Mouse (Mus musculus): ENCODE data around the gene Taar9. TPM values are rescaled to one million over a fixed set of nuclear protein-coding genes. Genes with fewer than 3 reads are reported as not detected.
A peak's percentile ranks its signal among the peaks of the same experiment; 100 is the strongest.
"Not testable (repeated sequence)": the region's sequence is repeated elsewhere in the genome, so short reads cannot be mapped to it uniquely, and the experiment has no call there.

Gene Taar9
- not detected in 2 replicates for polyA plus RNA-seq (2015; fragmentation: Nextera tagmentation; extraction: Ambion mirVana)

DNA sequence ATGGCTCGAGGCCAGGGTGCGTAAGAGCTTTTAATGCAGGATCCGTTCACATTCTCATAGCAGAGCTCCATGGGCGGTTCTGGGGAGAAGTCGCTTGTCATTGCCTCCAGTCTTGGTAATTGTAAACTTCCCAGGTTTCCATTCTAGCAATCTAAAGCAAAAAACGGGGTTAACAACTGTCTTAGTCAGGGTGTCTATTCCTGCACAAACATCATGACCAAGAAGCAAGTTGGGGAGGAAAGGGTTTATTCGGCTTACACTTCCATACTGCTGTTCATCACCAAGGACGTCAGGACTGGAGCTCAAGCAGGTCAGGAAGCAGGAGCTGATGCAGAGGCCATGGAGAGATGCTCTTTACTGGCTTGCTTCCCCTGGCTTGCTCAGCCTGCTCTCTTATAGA, at the start of gene Taar9:
TSS of gene Taar9 (minus strand) at position 101 of the 400 bp plus-strand sequence.
- not testable (repeated sequence) for ATAC-seq; H3K9me3 ChIP-seq (ENCODE audit: control insufficient read depth, low read length); H3K4me1 ChIP-seq (ENCODE audit: control insufficient read depth, insufficient read depth, low read length); H3K27me3 ChIP-seq (replicated peaks; ENCODE audit: control insufficient read depth, insufficient read depth, low read length); H3K36me3 ChIP-seq (ENCODE audit: control insufficient read depth, insufficient read depth, low read length); H3K9ac ChIP-seq (ENCODE audit: low read depth, low read length); H3K4me3 ChIP-seq (ENCODE audit: low read length); H3K4me2 ChIP-seq (ENCODE audit: low read depth, low read length)
- 77% methylated on average over 8 of the region's 8 CpGs for WGBS
- peak within 1 kb of the TSS; percentile 75 for H3K27ac ChIP-seq (ENCODE audit: low read length)

DNA sequence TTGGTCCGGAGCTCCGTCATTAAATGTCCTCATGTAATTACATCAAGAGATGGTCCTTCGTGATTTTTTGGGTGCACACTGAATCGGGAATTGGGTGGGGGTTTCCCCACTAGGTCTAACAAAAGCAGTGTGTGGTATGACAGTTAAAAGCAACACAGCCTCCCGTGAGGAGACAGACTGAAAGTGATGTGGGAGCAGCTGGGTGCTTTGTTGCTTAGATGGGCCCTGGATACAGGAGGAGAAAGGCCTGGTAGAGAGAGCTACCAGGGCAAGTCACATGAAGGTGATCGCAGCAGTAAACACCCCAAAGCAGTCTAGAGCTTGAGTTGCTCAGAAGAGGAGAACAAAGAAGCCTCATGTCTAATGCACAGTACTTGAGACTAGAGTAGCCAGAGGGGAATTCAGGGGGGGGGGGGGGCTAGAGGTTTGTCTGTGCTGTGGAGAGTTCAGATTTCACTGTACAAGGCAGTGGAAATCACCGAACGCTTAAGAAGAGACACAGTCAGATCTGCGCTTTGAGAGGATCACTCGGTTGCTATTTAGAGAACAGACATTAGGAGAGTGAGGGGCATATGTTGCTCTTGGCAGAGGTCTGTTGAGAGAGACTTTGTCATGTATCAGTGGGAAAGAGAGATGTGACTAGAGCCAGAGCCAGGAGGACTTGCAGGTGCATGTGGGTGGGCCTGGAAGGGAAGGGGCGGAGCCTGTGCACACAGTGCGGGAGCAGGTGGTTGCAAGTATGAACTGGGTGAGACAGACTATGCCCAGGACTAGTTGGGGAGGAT, 49.3 kb upstream of the Taar9 start:
- Histone ChIP-seq H3K4me1 (ENCODE audit: control insufficient read depth, insufficient read depth, low read length) (peaks cover 4% of the 10 kb centered on the region; the same call in 1 of the 2 replicates), H3K9me3 (ENCODE audit: control insufficient read depth, low read length) (no peaks in the 10 kb centered on the region), H3K36me3 (ENCODE audit: control insufficient read depth, insufficient read depth, low read length) (peaks cover 16% of the 10 kb centered on the region), H3K4me2 (ENCODE audit: low read depth, low read length) (no peak overlapping the region), H3K27me3 (replicated peaks; ENCODE audit: control insufficient read depth, insufficient read depth, low read length) (no peaks in the 10 kb centered on the region), H3K27ac (ENCODE audit: low read length) (no peak overlapping the region), H3K4me3 (ENCODE audit: low read length) (no peak overlapping the region), H3K9ac (ENCODE audit: low read depth, low read length) (no peak overlapping the region)
- WGBS = 90% methylated on average over 12 of the region's 12 CpGs
- peak; percentile 52 for ATAC-seq

DNA sequence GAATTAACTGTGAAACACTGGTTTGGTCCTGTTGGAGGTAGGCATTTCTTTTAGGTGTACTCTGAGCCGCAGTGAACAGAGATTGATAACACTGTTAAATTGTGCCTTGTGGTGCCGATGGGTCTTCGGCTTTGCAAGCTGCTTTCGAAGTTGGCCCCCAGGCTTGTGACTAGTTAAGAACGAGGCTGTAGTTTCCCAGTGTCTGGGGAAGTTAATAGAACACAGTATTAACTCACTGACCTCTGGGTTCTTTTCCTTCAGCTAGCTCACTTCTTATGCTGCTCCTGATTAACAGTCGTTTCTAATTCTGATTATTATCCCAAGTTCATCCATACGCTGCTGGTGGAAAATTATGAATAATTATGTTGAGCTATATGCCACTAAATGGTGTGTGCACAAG, 40.8 kb upstream of the Taar9 start:
- no peaks in the 10 kb centered on the region for H3K27me3 ChIP-seq (replicated peaks; ENCODE audit: control insufficient read depth, insufficient read depth, low read length)
- no peaks in the 10 kb centered on the region for H3K9me3 ChIP-seq (ENCODE audit: control insufficient read depth, low read length)
- H3K4me2 ChIP-seq (ENCODE audit: low read depth, low read length) = peak overlapping the region; percentile 62
- no peaks in the 10 kb centered on the region for H3K36me3 ChIP-seq (ENCODE audit: control insufficient read depth, insufficient read depth, low read length)
- 23% methylated on average over 7 of the region's 7 CpGs for WGBS
- H3K4me1 ChIP-seq (ENCODE audit: control insufficient read depth, insufficient read depth, low read length) = peaks cover 17% of the 10 kb centered on the region
- ATAC-seq = peak; percentile 30; the same call in 1 of the 2 replicates
- peak overlapping the region; percentile 51; the same call in 1 of the 2 replicates for H3K27ac ChIP-seq (ENCODE audit: low read length)
- peak overlapping the region; percentile 57 for H3K9ac ChIP-seq (ENCODE audit: low read depth, low read length)
- H3K4me3 ChIP-seq (ENCODE audit: low read length) = peak overlapping the region; percentile 84

DNA sequence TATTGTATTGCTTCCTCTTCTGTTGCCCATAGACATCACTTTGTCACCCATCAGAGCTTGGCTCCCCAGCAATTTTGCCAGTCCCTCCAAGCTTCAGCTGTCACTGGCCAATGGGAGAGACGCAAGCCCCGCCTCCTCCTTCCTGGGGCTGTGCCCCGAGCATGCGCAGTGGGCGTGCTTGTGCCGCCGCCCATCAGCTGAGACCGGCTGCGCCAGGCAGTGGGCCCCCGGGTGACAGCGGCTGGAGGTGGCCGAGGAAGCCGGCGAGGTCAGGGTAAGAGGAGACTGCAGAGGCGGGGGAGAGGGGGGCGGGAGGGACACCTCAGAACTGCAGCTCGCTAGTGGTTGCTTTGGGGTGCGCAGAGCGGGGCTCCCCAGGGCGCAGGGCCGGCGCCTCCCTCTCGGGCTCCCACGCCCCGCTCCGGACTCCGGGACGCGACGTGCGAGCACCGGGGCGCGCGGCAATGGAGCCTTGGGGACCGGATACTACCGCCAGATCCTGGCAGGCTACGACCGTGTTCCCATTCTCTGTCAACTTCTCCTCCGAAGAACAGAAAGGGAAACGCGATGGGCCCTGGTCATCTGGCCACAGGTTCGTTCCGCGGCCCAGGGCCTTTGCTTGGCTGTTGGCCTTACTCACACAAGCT, 39.9 kb upstream of the Taar9 start, which contains the start of gene Stx7:
TSS of gene Stx7 (plus strand) at position 168 of the 647 bp plus-strand sequence.
- peak within 1 kb of the TSS; percentile 62 for H3K4me2 ChIP-seq (ENCODE audit: low read depth, low read length)
- peak within 1 kb of the TSS; percentile 85 for H3K9ac ChIP-seq (ENCODE audit: low read depth, low read length)
- no peaks in the 10 kb centered on the region for H3K9me3 ChIP-seq (ENCODE audit: control insufficient read depth, low read length)
- peak; percentile 96 for ATAC-seq
- no peaks in the 10 kb centered on the region for H3K27me3 ChIP-seq (replicated peaks; ENCODE audit: control insufficient read depth, insufficient read depth, low read length)
- H3K36me3 ChIP-seq (ENCODE audit: control insufficient read depth, insufficient read depth, low read length) = no peaks in the 10 kb centered on the region
- peaks cover 17% of the 10 kb centered on the region for H3K4me1 ChIP-seq (ENCODE audit: control insufficient read depth, insufficient read depth, low read length)
- WGBS = under 1% methylated on average over 44 of the region's 45 CpGs
- peak within 1 kb of the TSS; percentile 85 for H3K27ac ChIP-seq (ENCODE audit: low read length)
- H3K4me3 ChIP-seq (ENCODE audit: low read length) = peak within 1 kb of the TSS; percentile 84

DNA sequence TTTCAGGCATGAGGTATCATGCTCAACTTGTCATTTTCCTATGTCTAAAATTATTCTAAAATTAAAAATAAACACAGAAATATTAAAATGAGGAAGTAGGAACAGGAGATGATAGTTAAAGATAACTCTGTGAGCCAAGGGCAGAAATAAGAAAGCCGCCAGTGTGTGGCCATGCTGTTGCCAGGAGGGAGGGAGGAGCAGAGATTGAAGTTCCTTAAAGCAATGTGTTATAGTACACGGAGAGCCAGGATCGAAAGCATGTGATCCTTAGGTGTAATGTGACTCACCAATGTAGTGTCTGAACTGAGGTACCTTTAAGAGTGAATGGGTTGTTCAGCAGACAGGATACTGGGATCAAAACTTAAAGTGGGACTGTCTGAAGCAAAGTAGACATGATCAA, 33.4 kb upstream of the Taar9 start:
- H3K4me3 ChIP-seq (ENCODE audit: low read length) = no peak overlapping the region
- no peak overlapping the region for H3K4me2 ChIP-seq (ENCODE audit: low read depth, low read length)
- no peak overlapping the region for H3K27ac ChIP-seq (ENCODE audit: low read length)
- H3K9me3 ChIP-seq (ENCODE audit: control insufficient read depth, low read length) = no peaks in the 10 kb centered on the region
- no peak overlapping the region for H3K9ac ChIP-seq (ENCODE audit: low read depth, low read length)
- WGBS = 81% methylated on average over 3 of the region's 3 CpGs
- no peaks in the 10 kb centered on the region for H3K36me3 ChIP-seq (ENCODE audit: control insufficient read depth, insufficient read depth, low read length)
- H3K27me3 ChIP-seq (replicated peaks; ENCODE audit: control insufficient read depth, insufficient read depth, low read length) = no peaks in the 10 kb centered on the region
- 0 out of 2 replicates have a peak, but pooled peaks have one; percentile 33 for ATAC-seq
- H3K4me1 ChIP-seq (ENCODE audit: control insufficient read depth, insufficient read depth, low read length) = peaks cover 5% of the 10 kb centered on the region; the same call in 1 of the 2 replicates

DNA sequence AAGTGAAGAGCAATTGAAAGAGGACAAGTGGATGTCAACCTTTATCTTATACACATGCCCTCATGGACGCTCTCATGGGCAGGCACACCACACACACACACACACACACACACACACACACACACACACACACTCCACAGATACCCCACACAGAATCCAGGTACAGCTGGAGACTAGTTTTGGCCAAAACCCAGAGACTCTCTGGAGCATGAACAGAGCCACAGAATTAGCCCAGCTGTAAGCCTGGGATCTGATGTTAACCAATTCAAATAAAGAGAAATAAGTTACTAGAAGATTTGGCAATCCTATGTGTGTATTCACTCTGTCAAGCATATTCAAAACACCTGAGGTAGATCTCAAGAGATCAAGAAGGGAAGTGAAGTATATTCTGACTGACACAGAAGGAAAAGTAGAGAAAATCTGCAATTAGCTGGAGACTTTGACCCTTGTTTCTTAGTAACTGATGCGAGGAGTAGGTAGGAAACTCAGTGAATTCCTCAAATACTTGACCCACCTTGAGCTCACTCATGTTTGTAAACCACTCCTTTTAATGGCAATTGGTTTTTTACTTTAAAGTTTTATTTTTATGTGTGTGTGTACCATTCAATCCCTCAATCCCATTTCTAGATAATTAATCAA, 29.4 kb upstream of the Taar9 start:
- 49% methylated on average over 2 of the region's 2 CpGs for WGBS
- Histone ChIP-seq H3K4me2 (ENCODE audit: low read depth, low read length) (no peak overlapping the region), H3K4me3 (ENCODE audit: low read length) (no peak overlapping the region), H3K9ac (ENCODE audit: low read depth, low read length) (no peak overlapping the region), H3K4me1 (ENCODE audit: control insufficient read depth, insufficient read depth, low read length) (peaks cover 15% of the 10 kb centered on the region), H3K9me3 (ENCODE audit: control insufficient read depth, low read length) (no peaks in the 10 kb centered on the region), H3K36me3 (ENCODE audit: control insufficient read depth, insufficient read depth, low read length) (no peaks in the 10 kb centered on the region), H3K27ac (ENCODE audit: low read length) (peak overlapping the region; percentile 37), H3K27me3 (replicated peaks; ENCODE audit: control insufficient read depth, insufficient read depth, low read length) (no peaks in the 10 kb centered on the region)
- peak; percentile 72 for ATAC-seq

DNA sequence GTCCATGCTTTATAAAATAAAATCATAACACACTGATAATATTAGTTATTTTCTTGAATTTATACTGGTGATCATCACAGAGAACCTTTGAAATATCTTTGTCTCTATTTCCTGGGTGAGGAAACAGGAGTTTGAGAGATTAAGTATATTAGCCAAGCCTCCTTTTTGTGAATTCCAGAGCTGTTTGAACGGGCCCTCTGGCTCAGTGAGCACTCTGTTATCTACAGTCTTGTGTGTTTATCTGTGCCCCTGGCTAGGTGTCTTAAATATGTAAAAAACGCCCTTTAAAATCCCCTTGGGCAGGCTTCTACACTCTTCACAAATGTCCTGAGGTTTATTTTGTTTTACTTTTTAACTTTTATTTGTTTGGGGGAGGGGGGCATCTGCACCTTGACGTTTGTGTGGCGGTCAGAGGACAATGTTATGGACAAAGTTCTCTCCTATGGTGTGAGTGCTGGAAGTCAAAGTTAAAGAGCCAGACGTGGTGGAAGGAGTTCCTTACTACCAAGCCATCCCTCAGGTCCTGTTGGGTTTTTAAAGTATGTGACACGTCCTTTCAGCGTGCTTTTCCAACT, 24.8 kb upstream of the Taar9 start:
- no peaks in the 10 kb centered on the region for H3K27me3 ChIP-seq (replicated peaks; ENCODE audit: control insufficient read depth, insufficient read depth, low read length)
- ATAC-seq = no peak
- H3K27ac ChIP-seq (ENCODE audit: low read length) = no peak overlapping the region
- no peak overlapping the region for H3K4me3 ChIP-seq (ENCODE audit: low read length)
- H3K36me3 ChIP-seq (ENCODE audit: control insufficient read depth, insufficient read depth, low read length) = no peaks in the 10 kb centered on the region
- 39% methylated on average over 7 of the region's 7 CpGs for WGBS
- no peaks in the 10 kb centered on the region for H3K9me3 ChIP-seq (ENCODE audit: control insufficient read depth, low read length)
- no peak overlapping the region for H3K4me2 ChIP-seq (ENCODE audit: low read depth, low read length)
- H3K9ac ChIP-seq (ENCODE audit: low read depth, low read length) = no peak overlapping the region
- peaks cover 15% of the 10 kb centered on the region; the same call in 1 of the 2 replicates for H3K4me1 ChIP-seq (ENCODE audit: control insufficient read depth, insufficient read depth, low read length)

DNA sequence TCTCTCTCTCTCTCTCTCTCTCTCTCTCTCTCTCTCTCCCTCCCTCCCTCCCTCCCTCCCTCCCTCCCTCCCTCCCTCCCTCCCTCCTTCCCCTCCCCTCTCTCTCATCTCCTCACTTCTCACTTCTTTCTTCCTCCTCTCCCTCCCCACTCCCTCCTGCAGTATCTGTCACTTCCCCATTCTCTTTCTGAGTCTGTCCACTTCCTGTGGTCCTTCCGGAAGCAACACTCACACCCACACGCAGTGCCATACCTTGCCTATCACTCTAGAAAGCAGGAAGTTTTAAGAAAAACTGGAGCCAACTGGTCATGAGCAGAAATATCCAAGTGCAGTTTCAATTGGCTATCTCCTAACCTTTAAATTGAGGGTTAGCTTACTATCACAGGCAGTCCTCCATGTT, 23.8 kb upstream of the Taar9 start:
- Histone ChIP-seq H3K9ac (ENCODE audit: low read depth, low read length) (no peak overlapping the region), H3K36me3 (ENCODE audit: control insufficient read depth, insufficient read depth, low read length) (no peaks in the 10 kb centered on the region), H3K9me3 (ENCODE audit: control insufficient read depth, low read length) (no peaks in the 10 kb centered on the region), H3K27me3 (replicated peaks; ENCODE audit: control insufficient read depth, insufficient read depth, low read length) (no peaks in the 10 kb centered on the region), H3K4me1 (ENCODE audit: control insufficient read depth, insufficient read depth, low read length) (peaks cover 10% of the 10 kb centered on the region; the same call in 1 of the 2 replicates), H3K4me2 (ENCODE audit: low read depth, low read length) (no peak overlapping the region), H3K27ac (ENCODE audit: low read length) (peak overlapping the region; percentile 66), H3K4me3 (ENCODE audit: low read length) (no peak overlapping the region)
- ATAC-seq = peak; percentile 51
- 26% methylated on average over 2 of the region's 2 CpGs for WGBS

DNA sequence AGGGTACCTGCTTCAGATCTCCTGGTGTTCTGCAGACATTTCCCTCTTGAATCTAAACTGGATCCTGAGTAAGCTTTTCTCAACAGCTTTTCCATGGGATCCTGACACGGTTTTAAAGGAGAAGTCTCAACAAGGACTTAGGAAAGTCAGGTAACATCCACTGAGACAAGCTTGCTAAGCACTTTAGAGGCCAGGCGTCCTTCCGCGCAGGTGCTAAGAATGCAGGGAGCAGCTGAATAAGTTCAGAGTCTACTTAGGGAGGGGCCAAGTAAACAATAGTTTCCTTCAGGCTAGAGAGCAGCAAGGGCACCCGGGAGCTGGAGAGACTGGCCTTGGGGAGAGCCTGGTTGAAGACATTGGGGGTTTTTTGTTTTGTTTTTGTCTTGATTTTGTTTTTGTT, 22.9 kb upstream of the Taar9 start:
- Histone ChIP-seq H3K9me3 (ENCODE audit: control insufficient read depth, low read length) (no peaks in the 10 kb centered on the region), H3K27ac (ENCODE audit: low read length) (peak overlapping the region; percentile 89), H3K9ac (ENCODE audit: low read depth, low read length) (peak overlapping the region; percentile 34), H3K27me3 (replicated peaks; ENCODE audit: control insufficient read depth, insufficient read depth, low read length) (no peaks in the 10 kb centered on the region), H3K4me3 (ENCODE audit: low read length) (peak overlapping the region; percentile 35), H3K4me2 (ENCODE audit: low read depth, low read length) (peak overlapping the region; percentile 51), H3K36me3 (ENCODE audit: control insufficient read depth, insufficient read depth, low read length) (no peaks in the 10 kb centered on the region), H3K4me1 (ENCODE audit: control insufficient read depth, insufficient read depth, low read length) (peaks cover 10% of the 10 kb centered on the region; the same call in 1 of the 2 replicates)
- 17% methylated on average over 5 of the region's 5 CpGs for WGBS
- peak; percentile 93 for ATAC-seq
